ENCODE assay signal across 18 mouse cellular contexts in the genomic region with DNA sequence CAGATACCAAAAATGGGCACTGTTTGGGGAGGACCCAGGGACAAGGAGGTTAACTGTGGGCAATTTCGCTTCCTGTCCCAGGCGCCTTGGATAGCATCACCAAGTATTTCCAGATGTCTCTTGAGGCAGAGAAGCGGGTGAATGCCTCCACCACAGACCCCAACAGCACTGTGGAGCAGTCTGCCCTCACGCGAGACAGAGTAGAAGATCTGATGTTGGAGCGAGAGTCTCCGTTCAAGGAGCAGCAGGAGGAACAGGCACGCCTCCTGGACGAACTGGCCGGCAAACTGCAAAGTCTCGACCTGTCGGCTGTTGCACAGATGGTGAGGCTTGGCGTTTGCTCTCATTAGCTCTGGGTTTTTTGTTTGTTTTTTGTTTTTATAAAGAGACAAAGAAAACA. TPM values are rescaled to one million over a fixed set of nuclear protein-coding genes. Genes with fewer than 3 reads are reported as not detected.
A peak's percentile ranks its signal among the peaks of the same experiment; 100 is the strongest.
DNase-seq lines count a peak whose midpoint lies in the region; ATAC-seq lines count a peak whose summit lies in the region.
"Had no signal": no experiment of that assay in that cellular context is flagged by ENCODE, and none has a peak within 500 bp of the region (broad histone marks: within the 10 kb centered on the region; RNA-seq: fewer than 3 reads in every experiment).

No protein-coding gene starts in this region.

- H3K36me3 ChIP-seq in hindbrain, embryonic 10.5 days = peaks cover 4% of the 10 kb centered on the region; the same call in 1 of the 2 replicates
- H3K36me3 ChIP-seq in hindbrain, embryonic 11.5 days (ENCODE audit: control insufficient read depth, insufficient read depth, low read length) = no peaks in the 10 kb centered on the region
- peaks cover 93% of the 10 kb centered on the region for H3K36me3 ChIP-seq in limb, embryonic 12.5 days
- H3K36me3 ChIP-seq in intestine, embryonic 16.5 days (ENCODE audit: control insufficient read depth, insufficient read depth, low read length) = peaks cover 5% of the 10 kb centered on the region
- H3K36me3 ChIP-seq in forebrain, embryonic 12.5 days (replicated peaks) = no peaks in the 10 kb centered on the region

- DNase-seq in hindbrain, embryonic 10.5 days (ENCODE audit: low spot score) = peak; percentile 15
- DNase-seq in hindbrain, embryonic 11.5 days (ENCODE audit: low spot score) = no peak
- DNase-seq in cerebellum, postnatal 14 days = peak; percentile 53 to 58
- peak; percentile 22 for DNase-seq in embryo, embryonic 9.5 days (ENCODE audit: extremely low spot score)
- no peak for DNase-seq in thymus, postnatal 0 days (ENCODE audit: low spot score)
- DNase-seq: adrenal gland, postnatal 36 days; heart, adult 2 months; heart, postnatal 36 days; kidney, adult 11 months; lung, postnatal 10 days; right cerebral cortex, postnatal 14 days; thymus, postnatal 14 days had no signal

- no peak overlapping the region for H3K4me2 ChIP-seq in hindbrain, embryonic 11.5 days (replicated peaks; ENCODE audit: low read depth, low read length)
- 0 out of 2 replicates have a peak overlapping the region, but pooled peaks have one; percentile 8 for H3K4me2 ChIP-seq in limb, embryonic 12.5 days
- no peak overlapping the region for H3K4me2 ChIP-seq in intestine, embryonic 16.5 days (ENCODE audit: low read depth, low read length)
- H3K4me2 ChIP-seq in forebrain, embryonic 12.5 days = no peak overlapping the region

- no peak overlapping the region for H3K9ac ChIP-seq in hindbrain, embryonic 11.5 days (ENCODE audit: low read depth, low read length)
- no peak overlapping the region for H3K9ac ChIP-seq in limb, embryonic 12.5 days (replicated peaks)
- no peak overlapping the region for H3K9ac ChIP-seq in intestine, embryonic 16.5 days (ENCODE audit: low read depth, low read length)
- no peak overlapping the region for H3K9ac ChIP-seq in forebrain, embryonic 12.5 days
- H3K9ac ChIP-seq: liver, embryonic 14.5 days had no signal

- 66% methylated on average over 13 of the region's 13 CpGs for WGBS in hindbrain, embryonic 10.5 days
- WGBS in hindbrain, embryonic 11.5 days = 66% methylated on average over 13 of the region's 13 CpGs
- 43% methylated on average over 13 of the region's 13 CpGs for WGBS in limb, embryonic 12.5 days
- 82% methylated on average over 13 of the region's 13 CpGs for WGBS in intestine, embryonic 16.5 days
- 79% methylated on average over 13 of the region's 13 CpGs for WGBS in forebrain, embryonic 12.5 days

- H3K4me1 ChIP-seq in hindbrain, embryonic 10.5 days (replicated peaks) = no peaks in the 10 kb centered on the region
- no peaks in the 10 kb centered on the region for H3K4me1 ChIP-seq in hindbrain, embryonic 11.5 days (replicated peaks; ENCODE audit: control insufficient read depth, insufficient read depth, low read length)
- peaks cover 17% of the 10 kb centered on the region for H3K4me1 ChIP-seq in limb, embryonic 12.5 days (replicated peaks)
- H3K4me1 ChIP-seq in intestine, embryonic 16.5 days (ENCODE audit: control insufficient read depth, insufficient read depth, low read length) = no peaks in the 10 kb centered on the region
- no peaks in the 10 kb centered on the region for H3K4me1 ChIP-seq in forebrain, embryonic 12.5 days
- H3K4me1 ChIP-seq: forebrain, embryonic 10.5 days; midbrain, embryonic 10.5 days had no signal

- H3K27me3 ChIP-seq in hindbrain, embryonic 10.5 days (ENCODE audit: insufficient read depth, poor library complexity, severe bottlenecking) = no peaks in the 10 kb centered on the region
- H3K27me3 ChIP-seq in hindbrain, embryonic 11.5 days (ENCODE audit: control insufficient read depth, insufficient read depth, low read length) = no peaks in the 10 kb centered on the region
- no peaks in the 10 kb centered on the region for H3K27me3 ChIP-seq in limb, embryonic 12.5 days
- H3K27me3 ChIP-seq in intestine, embryonic 16.5 days (replicated peaks; ENCODE audit: control insufficient read depth, insufficient read depth, low read length) = no peaks in the 10 kb centered on the region
- no peaks in the 10 kb centered on the region for H3K27me3 ChIP-seq in forebrain, embryonic 12.5 days

- ATAC-seq in hindbrain, embryonic 11.5 days (ENCODE audit: low FRiP score) = no peak
- ATAC-seq in limb, embryonic 12.5 days (ENCODE audit: insufficient number of reproducible peaks, insufficient read depth, low FRiP score, low TSS enrichment, low read depth) = peak; percentile 72; the same call in 1 of the 2 replicates
- ATAC-seq in intestine, embryonic 16.5 days = no peak
- ATAC-seq in forebrain, embryonic 12.5 days (ENCODE audit: low FRiP score) = no peak

- no peak overlapping the region for H3K4me3 ChIP-seq in hindbrain, embryonic 10.5 days
- no peak overlapping the region for H3K4me3 ChIP-seq in hindbrain, embryonic 11.5 days (ENCODE audit: low read depth, low read length)
- H3K4me3 ChIP-seq in limb, embryonic 12.5 days (replicated peaks) = no peak overlapping the region
- no peak overlapping the region for H3K4me3 ChIP-seq in intestine, embryonic 16.5 days (ENCODE audit: low read length)
- no peak overlapping the region for H3K4me3 ChIP-seq in forebrain, embryonic 12.5 days (replicated peaks)
- H3K4me3 ChIP-seq: forebrain, embryonic 10.5 days; heart, adult 2 months; midbrain, embryonic 10.5 days had no signal

- no peak overlapping the region for H3K27ac ChIP-seq in hindbrain, embryonic 10.5 days
- H3K27ac ChIP-seq in hindbrain, embryonic 11.5 days (ENCODE audit: low read depth, low read length) = no peak overlapping the region
- peak overlapping the region; percentile 84 for H3K27ac ChIP-seq in limb, embryonic 12.5 days
- no peak overlapping the region for H3K27ac ChIP-seq in intestine, embryonic 16.5 days (ENCODE audit: low read length)
- no peak overlapping the region for H3K27ac ChIP-seq in forebrain, embryonic 12.5 days
- H3K27ac ChIP-seq: forebrain, embryonic 10.5 days; heart, adult 2 months; liver, embryonic 14.5 days; midbrain, embryonic 10.5 days had no signal

- H3K9me3 ChIP-seq in hindbrain, embryonic 10.5 days = no peaks in the 10 kb centered on the region
- H3K9me3 ChIP-seq in hindbrain, embryonic 11.5 days (ENCODE audit: control insufficient read depth, low read length) = no peaks in the 10 kb centered on the region
- no peaks in the 10 kb centered on the region for H3K9me3 ChIP-seq in limb, embryonic 12.5 days
- no peaks in the 10 kb centered on the region for H3K9me3 ChIP-seq in intestine, embryonic 16.5 days (ENCODE audit: control insufficient read depth, low read length)
- no peaks in the 10 kb centered on the region for H3K9me3 ChIP-seq in forebrain, embryonic 12.5 days
- H3K9me3 ChIP-seq: forebrain, embryonic 10.5 days; midbrain, embryonic 10.5 days had no signal

RNA-seq across cellular contexts. Expression of gene Dld, which starts 30.4 kb away (rescaled TPM):
- 115 and 129 TPM in 2 replicates for polyA plus RNA-seq in hindbrain, embryonic 10.5 days (2016; fragmentation: Nextera tagmentation; extraction: Ambion mirVana)
- 165 and 170 TPM in 2 replicates for polyA plus RNA-seq in hindbrain, embryonic 11.5 days (2014; fragmentation: Nextera tagmentation; extraction: Ambion mirVana)
- 160 and 167 TPM in 2 replicates for polyA plus RNA-seq in limb, embryonic 12.5 days (2016; fragmentation: Nextera tagmentation; extraction: Ambion mirVana)
- 156 and 164 TPM in 2 replicates for polyA plus RNA-seq in intestine, embryonic 16.5 days (2015; fragmentation: Nextera tagmentation; extraction: Ambion mirVana)
- polyA plus RNA-seq in thymus, postnatal 0 days (2015; fragmentation: Nextera tagmentation; extraction: Ambion mirVana) = 115 and 117 TPM in 2 replicates
- polyA plus RNA-seq in forebrain, embryonic 12.5 days (2016; fragmentation: Nextera tagmentation; extraction: Ambion mirVana) = 148 and 150 TPM in 2 replicates

RNA-seq across cellular contexts. Expression of gene Lamb1, which starts 55.8 kb away (rescaled TPM):
- 21.8 and 23.7 TPM in 2 replicates for polyA plus RNA-seq in hindbrain, embryonic 10.5 days (2016; fragmentation: Nextera tagmentation; extraction: Ambion mirVana)
- polyA plus RNA-seq in hindbrain, embryonic 11.5 days (2014; fragmentation: Nextera tagmentation; extraction: Ambion mirVana) = 21.2 and 21.7 TPM in 2 replicates
- 60.4 and 64.8 TPM in 2 replicates for polyA plus RNA-seq in limb, embryonic 12.5 days (2016; fragmentation: Nextera tagmentation; extraction: Ambion mirVana)
- 60.4 and 65.1 TPM in 2 replicates for polyA plus RNA-seq in intestine, embryonic 16.5 days (2015; fragmentation: Nextera tagmentation; extraction: Ambion mirVana)
- 13.6 and 14.0 TPM in 2 replicates for polyA plus RNA-seq in thymus, postnatal 0 days (2015; fragmentation: Nextera tagmentation; extraction: Ambion mirVana)
- polyA plus RNA-seq in forebrain, embryonic 12.5 days (2016; fragmentation: Nextera tagmentation; extraction: Ambion mirVana) = 25.7 and 26.1 TPM in 2 replicates

Comparison
In these comparisons a context has a peak if more than half of its experiments do, and no peak if none do; other contexts are left out.
1. DNase-seq: peak in hindbrain, embryonic 10.5 days (single experiment), cerebellum, postnatal 14 days (2 of 2) and embryo, embryonic 9.5 days (single experiment); none in hindbrain, embryonic 11.5 days (single experiment) and thymus, postnatal 0 days (single experiment).